Mouse (Mus musculus): ENCODE measurements around the gene Osbp2. TPM values are rescaled to one million over a fixed set of nuclear protein-coding genes. Genes with fewer than 3 reads are reported as not detected.
A peak's percentile ranks its signal among the peaks of the same experiment; 100 is the strongest.

Gene Osbp2
- polyA plus RNA-seq, 1 experiment, result 1.3 TPM

- Histone ChIP-seq H3ac (ENCODE audit: control insufficient read depth, insufficient read length) (no peak overlapping the region), H3K79me2 (ENCODE audit: control insufficient read depth, insufficient read depth) (no peaks in the 10 kb centered on the region), H3K4me2 (ENCODE audit: low read depth) (no peak overlapping the region), H3K27me3 (ENCODE audit: control insufficient read depth, insufficient read depth, insufficient read length) (no peaks in the 10 kb centered on the region), H3K4me3 (no peak overlapping the region), H3K36me3 (ENCODE audit: control insufficient read depth, insufficient read depth) (peaks cover 95% of the 10 kb centered on the region)
- TF ChIP-seq REST (IDR thresholded peaks at IDR 0.05; ENCODE audit: insufficient read depth, insufficient read length) (no peak), E2F4 (IDR thresholded peaks at IDR 0.05; ENCODE audit: insufficient read depth) (no peak), USF1 (IDR thresholded peaks at IDR 0.05; ENCODE audit: low read depth) (no peak), CEBPB (IDR thresholded peaks at IDR 0.05; ENCODE audit: insufficient read depth, poor library complexity, severe bottlenecking) (no peak), MYOG (IDR thresholded peaks at IDR 0.05; ENCODE audit: control insufficient read depth in 1 of 3, insufficient read depth in 1 of 3, insufficient read length in 2 of 3, low read depth in 2 of 3) (no peak), TCF12 (IDR thresholded peaks at IDR 0.05; ENCODE audit: insufficient read depth, poor library complexity, severe bottlenecking) (no peak), MYOD1 (IDR thresholded peaks at IDR 0.05; ENCODE audit: control insufficient read depth in 1 of 3, insufficient read length in 2 of 3, low read depth in 2 of 3) (no peak), TCF3 (IDR thresholded peaks at IDR 0.05; ENCODE audit: insufficient read length, low read depth) (no peak), POLR2A (IDR thresholded peaks at IDR 0.05; ENCODE audit: insufficient read length, low read depth) (no peak), SRF (IDR thresholded peaks at IDR 0.05; ENCODE audit: control insufficient read depth, insufficient read length, low read depth) (no peak), POLR2AphosphoS2 (IDR thresholded peaks at IDR 0.05; ENCODE audit: insufficient read length, low read depth) (no peak), MAX (IDR thresholded peaks at IDR 0.05; ENCODE audit: low read depth) (no peak)
These were observed 189.2 kb downstream of the Osbp2 start for GRCm38 (mm10) chr11:3674545-3674944.

GRCm38 (mm10) chr11:3671000-3671628 is 192.6 kb downstream of the Osbp2 start:
- Histone ChIP-seq H3K4me2 (ENCODE audit: low read depth) (no peak overlapping the region), H3ac (ENCODE audit: control insufficient read depth, insufficient read length) (no peak overlapping the region)
- no peak for TF ChIP-seq TCF12 (IDR thresholded peaks at IDR 0.05; ENCODE audit: insufficient read depth, poor library complexity, severe bottlenecking)
- no peak for TF ChIP-seq REST (IDR thresholded peaks at IDR 0.05; ENCODE audit: insufficient read depth, insufficient read length)
- TF ChIP-seq MYOD1 (IDR thresholded peaks at IDR 0.05; ENCODE audit: control insufficient read depth in 1 of 3, insufficient read length in 2 of 3, low read depth in 2 of 3), result no peak
- TF ChIP-seq E2F4 (IDR thresholded peaks at IDR 0.05; ENCODE audit: insufficient read depth), result no peak

GRCm38 (mm10) chr11:3669849-3670248 is 193.9 kb downstream of the Osbp2 start:
- no peaks in the 10 kb centered on the region for H3K27me3 ChIP-seq (ENCODE audit: control insufficient read depth, insufficient read depth, insufficient read length)
- peaks cover 73% of the 10 kb centered on the region for H3K36me3 ChIP-seq (ENCODE audit: control insufficient read depth, insufficient read depth)
- H3K4me2 ChIP-seq (ENCODE audit: low read depth), result no peak overlapping the region
- H3K79me2 ChIP-seq (ENCODE audit: control insufficient read depth, insufficient read depth), result no peaks in the 10 kb centered on the region
- H3ac ChIP-seq (ENCODE audit: control insufficient read depth, insufficient read length), result no peak overlapping the region
- TF ChIP-seq USF1 (IDR thresholded peaks at IDR 0.05; ENCODE audit: low read depth) (no peak), CEBPB (IDR thresholded peaks at IDR 0.05; ENCODE audit: insufficient read depth, poor library complexity, severe bottlenecking) (peak; percentile 69; the same call in 1 of the 2 replicates)
- no peak overlapping the region for H3K4me3 ChIP-seq

More at GRCm38 (mm10) chr11:3671000-3671628, 192.6 kb downstream of the Osbp2 start:
- Histone ChIP-seq H3K4me3 (no peak overlapping the region), H3K27me3 (ENCODE audit: control insufficient read depth, insufficient read depth, insufficient read length) (no peaks in the 10 kb centered on the region), H3K79me2 (ENCODE audit: control insufficient read depth, insufficient read depth) (no peaks in the 10 kb centered on the region), H3K36me3 (ENCODE audit: control insufficient read depth, insufficient read depth) (peaks cover 83% of the 10 kb centered on the region)

GRCm38 (mm10) chr11:3668768-3669167 is 194.9 kb downstream of the Osbp2 start:
- Histone ChIP-seq H3K4me3 (no peak overlapping the region), H3K4me2 (ENCODE audit: low read depth) (no peak overlapping the region), H3K36me3 (ENCODE audit: control insufficient read depth, insufficient read depth) (peaks cover 74% of the 10 kb centered on the region), H3ac (ENCODE audit: control insufficient read depth, insufficient read length) (no peak overlapping the region), H3K27me3 (ENCODE audit: control insufficient read depth, insufficient read depth, insufficient read length) (no peaks in the 10 kb centered on the region), H3K79me2 (ENCODE audit: control insufficient read depth, insufficient read depth) (no peaks in the 10 kb centered on the region)
- TF ChIP-seq CEBPB (IDR thresholded peaks at IDR 0.05; ENCODE audit: insufficient read depth, poor library complexity, severe bottlenecking) (peak; percentile 97), E2F4 (IDR thresholded peaks at IDR 0.05; ENCODE audit: insufficient read depth) (no peak)

- Histone ChIP-seq H3K27me3 (ENCODE audit: control insufficient read depth, insufficient read depth, insufficient read length) (no peaks in the 10 kb centered on the region), H3K79me2 (ENCODE audit: control insufficient read depth, insufficient read depth) (no peaks in the 10 kb centered on the region), H3K36me3 (ENCODE audit: control insufficient read depth, insufficient read depth) (peaks cover 74% of the 10 kb centered on the region), H3K4me3 (no peak overlapping the region), H3ac (ENCODE audit: control insufficient read depth, insufficient read length) (no peak overlapping the region), H3K4me2 (ENCODE audit: low read depth) (no peak overlapping the region)
- no peak for TF ChIP-seq CEBPB (IDR thresholded peaks at IDR 0.05; ENCODE audit: insufficient read depth, poor library complexity, severe bottlenecking)
- TF ChIP-seq MYOD1 (IDR thresholded peaks at IDR 0.05; ENCODE audit: control insufficient read depth in 1 of 3, insufficient read length in 2 of 3, low read depth in 2 of 3), result no peak
- TF ChIP-seq MYOG (IDR thresholded peaks at IDR 0.05; ENCODE audit: control insufficient read depth in 1 of 3, insufficient read depth in 1 of 3, insufficient read length in 2 of 3, low read depth in 2 of 3), result no peak
- TF ChIP-seq MAX (IDR thresholded peaks at IDR 0.05; ENCODE audit: low read depth), result no peak
- no peak for TF ChIP-seq TCF3 (IDR thresholded peaks at IDR 0.05; ENCODE audit: insufficient read length, low read depth)
These were observed 196.2 kb downstream of the Osbp2 start for GRCm38 (mm10) chr11:3667506-3667905.

- Histone ChIP-seq H3K4me2 (ENCODE audit: low read depth) (no peak overlapping the region), H3K27me3 (ENCODE audit: control insufficient read depth, insufficient read depth, insufficient read length) (no peaks in the 10 kb centered on the region), H3K4me3 (no peak overlapping the region), H3K79me2 (ENCODE audit: control insufficient read depth, insufficient read depth) (peaks cover 5% of the 10 kb centered on the region), H3K36me3 (ENCODE audit: control insufficient read depth, insufficient read depth) (peaks cover 62% of the 10 kb centered on the region), H3ac (ENCODE audit: control insufficient read depth, insufficient read length) (no peak overlapping the region)
- TF ChIP-seq TCF3 (IDR thresholded peaks at IDR 0.05; ENCODE audit: insufficient read length, low read depth), result no peak
These were observed 201.7 kb downstream of the Osbp2 start for GRCm38 (mm10) chr11:3661964-3662363.

Other genes with a start within 250 kb of the Osbp2 start
- gene Morc2a, start 214.7 kb downstream of the Osbp2 start, polyA plus RNA-seq (2012; fragmentation: generic; extraction: Trizol), result 28.2 TPM
- 1.3 TPM for gene 4921536K21Rik, start 31.2 kb upstream of the Osbp2 start, polyA plus RNA-seq (2012; fragmentation: generic; extraction: Trizol)
- gene Dusp18, start 31.3 kb upstream of the Osbp2 start, polyA plus RNA-seq (2012; fragmentation: generic; extraction: Trizol), result 26.5 TPM
- gene Slc35e4, start 50.8 kb upstream of the Osbp2 start, polyA plus RNA-seq (2012; fragmentation: generic; extraction: Trizol), result 69.6 TPM
- gene Tcn2, start 68.3 kb upstream of the Osbp2 start, polyA plus RNA-seq (2012; fragmentation: generic; extraction: Trizol), result 16.4 TPM
- gene Pes1, start 100.1 kb upstream of the Osbp2 start, polyA plus RNA-seq (2012; fragmentation: generic; extraction: Trizol), result 104 TPM
- gene 4930556J24Rik, start 112.9 kb upstream of the Osbp2 start, polyA plus RNA-seq (2012; fragmentation: generic; extraction: Trizol), result 0.14 TPM
- not detected for gene Gal3st1, start 119.7 kb upstream of the Osbp2 start, polyA plus RNA-seq (2012; fragmentation: generic; extraction: Trizol)
- gene Sec14l4, start 167.6 kb upstream of the Osbp2 start, polyA plus RNA-seq (2012; fragmentation: generic; extraction: Trizol), result not detected
- gene Sec14l3, start 200.9 kb upstream of the Osbp2 start, polyA plus RNA-seq (2012; fragmentation: generic; extraction: Trizol), result not detected
- 21.1 TPM for gene Mtfp1, start 231.5 kb upstream of the Osbp2 start, polyA plus RNA-seq (2012; fragmentation: generic; extraction: Trizol)